Mouse (Mus musculus) inflammation-experienced regulatory T-cells, adult 6 months (primary cell): ENCODE results near the gene Stag1. TPM values are rescaled to one million over a fixed set of nuclear protein-coding genes. Genes with fewer than 3 reads are reported as not detected.

Experiments
- ATAC-seq: one replicate; pipeline ENCODE4 v1.8.0; 2017
- polyA plus RNA-seq, 3 experiments: library from polyadenylated mRNA; unstranded; fragments of 100-300 nt; shearing (Covaris generic); gene quantifications; one replicate each; pipeline ENCODE4 v1.2.1; 2017

Stag1 gene
- polyA plus RNA-seq, 3 experiments from 2014 or later: 87.7 to 100 (median 92.5) TPM

DNA sequence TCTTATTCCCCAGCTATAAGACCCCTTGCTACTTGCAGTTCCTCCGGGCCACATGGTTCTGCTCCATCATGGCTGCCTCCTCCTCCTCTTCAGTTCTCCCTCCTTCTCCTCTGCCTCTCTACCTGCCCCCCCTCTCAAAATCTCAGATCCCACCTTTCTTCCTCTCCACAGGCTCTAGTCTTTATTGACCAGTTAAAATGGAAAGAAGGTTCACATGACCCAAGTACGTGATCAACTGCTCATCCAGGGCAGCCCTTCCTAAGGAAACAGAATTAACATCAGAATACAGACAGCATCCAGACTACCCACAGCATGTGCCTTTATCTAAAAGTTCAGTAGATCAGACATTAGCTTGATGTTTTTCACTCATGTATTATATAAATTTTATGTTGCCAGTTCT, 371.9 kb downstream of the Stag1 start:
- ATAC-seq: no peak

DNA sequence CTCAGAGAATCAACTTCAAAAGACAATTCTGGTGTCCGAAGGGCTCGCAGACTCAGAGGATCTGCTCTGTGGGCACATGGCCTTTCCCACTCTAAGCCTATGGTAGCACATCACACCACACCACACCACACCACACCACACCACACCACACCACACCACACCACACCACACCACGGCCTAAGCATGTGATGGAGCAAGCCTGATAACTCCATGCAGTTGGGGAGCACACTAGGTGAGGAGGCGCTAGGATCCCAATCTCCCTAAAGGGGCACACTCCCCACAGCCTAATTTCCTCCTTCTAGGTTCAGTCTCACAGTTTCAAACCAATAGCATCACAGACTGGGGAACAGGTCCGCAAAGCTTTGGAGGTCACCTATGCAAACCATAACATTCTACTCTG, 381.1 kb downstream of the Stag1 start:
- no peak for ATAC-seq

DNA sequence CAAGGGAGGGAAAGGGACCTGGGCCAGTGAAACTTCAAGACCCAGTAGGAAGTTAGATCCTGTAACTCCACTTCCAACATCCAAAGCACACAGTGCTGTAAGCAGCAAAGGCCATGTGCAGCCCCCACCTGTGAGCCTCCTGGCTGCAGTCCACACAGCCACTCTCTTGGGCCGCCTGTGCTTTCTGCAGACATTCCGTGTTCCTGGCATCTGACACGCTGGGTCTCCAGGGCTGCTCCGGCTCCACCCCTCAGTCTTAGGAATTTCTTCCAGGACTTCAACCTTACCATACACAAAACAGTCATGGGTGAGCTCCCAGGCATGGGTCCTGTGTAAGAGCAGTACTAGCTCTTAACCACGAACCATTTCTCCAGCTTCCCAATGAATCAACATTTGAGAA, 381.7 kb downstream of the Stag1 start:
- ATAC-seq: no peak

DNA sequence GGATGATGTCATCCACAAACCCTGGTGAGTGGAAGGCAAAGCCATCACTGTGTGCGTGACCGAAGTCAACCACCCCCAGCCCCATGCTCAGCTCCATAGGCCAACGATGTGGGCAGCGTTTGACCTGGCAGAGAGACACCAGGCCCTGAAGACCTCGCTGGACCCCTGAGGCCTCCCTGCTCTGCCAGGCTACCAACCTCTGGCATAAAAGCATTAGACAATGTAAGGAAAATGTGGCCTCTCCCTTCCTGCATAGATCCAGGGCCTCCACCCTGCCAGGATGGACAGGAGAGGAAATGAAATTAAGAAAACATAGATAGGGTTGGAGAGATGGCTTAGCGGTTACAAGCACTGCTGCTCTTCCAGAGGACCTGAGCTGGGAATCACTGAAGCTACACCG, 385.2 kb downstream of the Stag1 start:
- no peak for ATAC-seq

DNA sequence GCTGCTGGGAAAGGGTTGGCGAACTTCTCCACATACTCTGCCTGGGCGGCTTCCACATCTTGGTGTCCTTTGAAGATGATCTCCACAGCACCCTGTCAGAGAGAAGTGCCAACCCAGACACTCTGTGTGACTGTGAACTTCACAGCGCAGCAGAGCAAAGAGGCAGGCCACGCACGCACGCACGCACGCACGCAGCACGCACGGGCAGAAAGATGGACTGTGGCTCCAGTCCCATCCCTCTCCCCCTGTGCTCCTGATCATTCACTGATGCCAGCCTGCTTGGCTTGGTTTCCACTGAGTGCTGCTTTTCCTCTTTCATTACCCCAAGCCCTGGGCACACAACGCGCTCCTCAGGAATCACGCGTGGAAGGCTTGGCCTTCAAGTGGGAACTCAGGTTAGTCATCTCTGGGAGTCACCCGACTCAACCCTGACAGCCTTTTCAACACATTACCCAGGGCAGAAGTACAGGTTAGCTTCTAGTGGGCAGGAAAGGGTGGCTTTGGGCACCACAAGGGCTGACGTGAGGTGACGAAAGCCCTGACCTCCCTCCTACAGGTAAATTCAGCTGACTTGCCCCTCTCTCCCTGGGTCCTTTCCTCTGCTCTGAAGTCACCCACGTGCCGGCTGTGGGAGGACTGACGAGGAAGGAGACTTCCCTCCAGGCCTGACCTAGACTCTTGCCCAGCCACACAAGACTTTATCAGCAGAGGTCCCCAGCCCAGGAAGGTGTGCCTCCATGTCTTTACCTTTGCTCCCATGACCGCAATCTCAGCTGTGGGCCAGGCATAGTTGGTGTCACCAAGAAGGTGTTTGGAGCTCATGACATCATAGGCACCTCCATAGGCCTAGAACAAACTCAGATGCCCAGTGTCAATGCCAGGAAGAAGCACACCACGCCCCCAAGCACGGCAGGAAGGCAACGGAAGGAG, 387.0 kb downstream of the Stag1 start:
- no peak for ATAC-seq

DNA sequence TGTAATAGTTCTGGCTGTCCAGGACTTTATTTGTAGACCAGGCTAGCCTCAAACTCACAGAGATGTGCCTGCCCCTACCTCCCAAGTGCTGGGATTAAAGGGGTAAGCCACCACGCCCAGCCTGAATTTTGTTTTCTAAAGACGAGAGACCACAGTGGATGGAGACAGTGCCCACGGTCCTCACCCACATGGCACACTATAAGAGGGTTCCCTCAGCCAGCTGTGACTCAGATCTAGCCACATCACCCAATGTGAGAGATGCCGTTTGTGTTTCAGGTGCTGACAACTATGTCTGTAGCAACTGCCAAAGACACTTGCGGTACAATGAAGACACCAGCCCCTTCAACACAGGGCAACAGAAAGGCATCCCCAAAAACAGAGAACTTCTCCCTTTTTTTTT, 389.4 kb downstream of the Stag1 start:
- ATAC-seq: no peak

DNA sequence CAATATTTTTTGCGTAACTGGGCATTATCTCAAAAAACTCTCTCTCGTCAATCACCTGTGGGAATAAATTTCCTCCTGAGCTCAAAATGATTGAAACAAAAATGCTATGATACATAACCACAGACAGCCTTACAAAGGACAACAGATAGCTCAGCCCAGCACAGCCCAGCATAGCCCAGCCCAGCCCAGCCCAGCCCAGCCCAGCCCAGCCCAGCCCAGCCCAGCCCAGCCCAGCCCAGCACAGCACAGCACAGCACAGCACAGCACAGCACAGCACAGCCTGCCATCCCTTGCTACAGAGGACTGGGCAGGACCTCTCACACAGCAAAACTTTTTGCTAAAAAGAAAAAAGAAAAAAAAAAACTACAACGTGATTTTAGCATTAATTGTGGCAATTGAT, 390.3 kb downstream of the Stag1 start:
- ATAC-seq: no peak

DNA sequence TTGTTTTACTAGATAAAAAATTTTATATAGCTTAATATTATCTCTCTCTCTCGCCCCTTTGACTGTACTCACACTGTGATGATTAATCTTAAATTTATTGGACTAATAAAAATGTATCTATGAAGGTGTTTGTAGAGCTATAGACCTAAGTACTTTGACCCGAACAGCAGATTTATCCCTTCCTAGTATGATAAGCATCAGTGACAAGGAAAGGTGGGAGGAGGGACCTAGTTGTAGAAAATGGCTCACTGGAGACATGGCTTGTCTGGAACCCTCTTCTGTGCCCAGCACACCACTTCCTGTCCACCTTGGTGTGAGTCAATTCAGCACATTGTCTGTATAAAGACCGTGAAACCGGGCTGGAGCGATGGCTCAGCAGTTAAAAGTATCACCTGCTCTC, 393.0 kb downstream of the Stag1 start:
- ATAC-seq: no peak

DNA sequence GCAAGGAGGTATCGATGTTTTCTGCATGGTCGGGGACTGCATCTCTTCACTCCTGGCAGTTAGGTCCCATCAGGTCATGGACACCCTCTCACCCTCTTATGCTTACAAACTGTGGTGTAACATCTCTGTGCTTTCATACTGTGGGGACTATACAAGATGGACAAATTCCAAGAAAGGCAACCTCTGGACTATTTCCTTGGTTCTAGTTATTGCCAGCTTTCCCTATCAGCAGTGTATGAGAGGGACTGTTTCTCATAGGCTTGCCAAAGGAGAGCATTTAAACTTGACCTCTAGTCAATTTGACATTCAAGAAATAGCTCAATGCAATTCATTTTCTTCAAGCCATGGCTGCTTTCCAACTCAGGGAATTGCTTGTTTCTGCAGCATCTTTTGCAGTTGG, 393.7 kb downstream of the Stag1 start:
- ATAC-seq: no peak

DNA sequence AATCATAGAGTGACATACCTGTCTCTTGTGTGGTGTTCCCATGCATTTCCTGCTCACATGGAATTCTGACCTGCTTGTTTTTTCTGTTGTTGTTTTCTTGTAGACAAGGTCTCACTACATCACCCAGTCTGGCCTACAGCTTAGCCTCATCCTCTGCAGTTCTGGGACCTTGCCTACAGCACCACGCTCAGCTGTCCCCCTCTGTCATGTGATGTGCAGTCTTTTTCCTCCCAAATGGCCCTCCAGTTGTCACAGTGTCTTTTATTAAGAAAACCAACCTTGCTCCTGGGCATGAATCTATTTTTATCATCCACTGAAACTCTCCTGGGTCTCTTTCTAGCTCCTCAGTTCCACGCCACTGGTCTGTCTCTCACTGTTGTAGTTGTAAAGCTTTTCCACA, 394.6 kb downstream of the Stag1 start:
- ATAC-seq: no peak

DNA sequence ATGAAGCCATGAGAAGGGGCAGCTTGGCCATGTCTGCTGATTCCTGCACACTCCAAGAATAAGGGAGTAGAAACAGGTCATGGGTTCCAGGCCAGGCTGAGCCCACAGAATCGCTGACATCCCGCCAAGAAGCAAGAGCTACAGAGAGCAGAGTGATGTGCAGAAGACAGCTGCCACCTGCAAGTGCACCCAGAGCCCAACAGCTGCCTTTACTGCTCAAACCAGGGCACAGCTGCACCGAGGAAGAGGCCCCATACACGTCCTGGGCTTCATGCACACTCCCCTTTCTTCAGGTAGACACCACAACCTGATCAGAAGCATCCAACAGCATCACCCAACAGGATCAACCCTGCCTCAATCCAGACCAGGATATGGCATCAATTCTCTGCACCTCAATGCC, 396.3 kb downstream of the Stag1 start:
- ATAC-seq: no peak

DNA sequence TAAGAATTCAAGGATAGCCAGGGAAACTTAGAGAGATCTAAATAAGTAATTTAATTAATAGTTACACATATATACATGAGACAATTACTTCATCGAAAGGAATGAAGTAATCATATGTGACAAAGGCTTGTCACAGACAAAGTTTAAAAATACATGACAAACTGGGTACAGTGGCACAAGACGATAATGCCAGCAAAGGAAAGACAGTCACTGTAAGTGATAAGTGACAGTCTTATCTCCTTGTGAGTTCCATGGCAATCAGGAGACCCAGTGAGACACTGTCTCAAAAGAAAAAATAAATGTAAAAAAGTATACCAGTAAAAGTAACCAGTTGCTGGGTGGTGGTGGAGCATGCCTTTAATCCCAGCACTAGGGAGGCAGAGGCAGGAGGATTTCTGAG, 399.5 kb downstream of the Stag1 start:
- ATAC-seq: no peak

DNA sequence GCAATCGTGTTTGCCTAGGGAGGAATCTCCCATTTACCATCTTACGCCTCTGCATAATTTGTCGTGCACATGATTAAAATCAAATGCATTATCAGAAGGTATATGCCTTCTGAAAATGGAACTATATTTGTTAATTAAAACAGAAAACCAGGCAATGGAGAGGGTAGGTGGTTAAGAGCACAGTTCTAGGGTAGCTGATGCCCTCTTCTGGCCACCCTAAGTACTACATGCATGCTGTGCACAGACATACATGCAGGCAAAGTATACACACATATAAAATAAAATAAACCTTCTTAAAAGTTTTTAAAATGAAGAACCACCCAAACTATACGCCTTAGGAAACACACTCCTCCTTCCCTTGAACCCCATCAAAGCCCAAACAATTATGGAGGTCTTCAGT, 404.5 kb downstream of the Stag1 start:
- ATAC-seq: no peak

DNA sequence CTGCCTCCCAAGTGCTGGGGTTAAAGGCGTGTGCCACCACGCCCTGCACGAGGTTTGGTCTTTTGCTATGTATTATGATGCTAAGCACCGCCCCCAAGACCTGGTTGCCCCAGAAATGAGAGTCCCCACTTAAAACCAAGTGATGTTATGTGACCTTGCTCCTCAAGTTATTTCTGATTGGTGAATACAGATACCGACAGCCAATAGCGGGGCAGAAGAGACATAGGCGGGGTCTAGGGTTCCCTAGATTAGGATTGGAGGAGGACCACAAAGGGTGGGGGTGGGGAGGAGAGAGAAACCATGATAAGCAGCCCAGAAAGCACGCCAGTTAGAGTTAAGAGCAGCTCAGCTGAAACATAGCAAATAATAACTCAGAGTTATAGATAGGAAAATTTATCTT, 405.2 kb downstream of the Stag1 start:
- no peak for ATAC-seq

DNA sequence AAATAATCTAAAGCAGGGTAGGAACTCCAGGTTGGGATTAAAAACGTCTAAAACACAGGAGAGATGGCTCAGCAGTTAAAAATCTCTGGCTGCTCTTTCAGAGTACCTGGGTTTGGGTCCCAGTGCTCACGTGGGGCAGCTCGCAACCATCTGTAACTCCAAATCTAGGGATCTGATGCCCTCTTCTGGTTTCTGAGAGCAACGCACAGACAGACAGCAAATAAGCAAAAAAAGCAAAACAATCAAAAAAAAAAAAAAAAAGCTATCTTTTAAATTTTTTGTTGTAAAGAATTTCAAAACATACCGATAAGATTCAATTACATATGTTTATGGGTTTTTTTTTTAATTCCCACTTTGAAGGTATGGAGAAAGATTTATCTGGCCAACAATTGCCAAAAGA, 405.7 kb downstream of the Stag1 start:
- ATAC-seq: no peak

DNA sequence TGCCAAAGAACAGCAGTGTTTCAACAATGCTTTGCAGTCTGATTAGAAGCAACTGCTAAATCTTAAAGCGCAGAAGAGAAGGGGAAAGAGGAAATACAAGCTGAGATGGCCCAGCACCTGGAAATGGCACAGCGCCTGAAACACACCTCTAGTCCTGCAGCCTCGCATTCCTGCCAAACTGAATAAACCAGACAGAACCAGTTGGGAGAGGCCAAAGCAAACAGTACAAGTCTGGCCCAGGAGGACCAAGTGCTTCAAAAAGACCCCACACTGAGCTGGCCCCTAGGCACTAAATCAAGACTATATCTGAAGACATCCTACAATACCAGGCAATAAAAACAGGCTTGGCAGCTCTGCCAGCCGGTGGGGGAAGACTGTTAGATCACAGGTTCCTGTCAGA, 408.3 kb downstream of the Stag1 start:
- no peak for ATAC-seq

Other genes starting within 250 kb of the Stag1 start
- 1 to 10 TPM; 1.3 to 2.6 (median 1.8) TPM for gene Il20rb, start 111.0 kb upstream of the Stag1 start, polyA plus RNA-seq
- 10 to 100 TPM; 72.0 to 99.7 (median 81.6) TPM for gene Nck1, start 51.7 kb upstream of the Stag1 start, polyA plus RNA-seq
- 1 to 10 TPM in 1 of 3 experiments, under 1 TPM in 2; 0.56 to 1.3 (median 0.98) TPM for gene Slc35g2, start 26.7 kb upstream of the Stag1 start, polyA plus RNA-seq